Mouse (Mus musculus) heart, postnatal 25 days (tissue): ENCODE measurements around the gene Gm4787. TPM values are rescaled to one million over a fixed set of nuclear protein-coding genes. Genes with fewer than 3 reads are reported as not detected.
"Not testable (repeated sequence)": the region's sequence is repeated elsewhere in the genome, so short reads cannot be mapped to it uniquely, and the experiment has no call there.

Experiments used
- DNase-seq: peaks from one replicate; pipeline ENCODE4 v3.0.0; 2022; ENCODE audit warnings: low spot score
- intact Hi-C: fragments of 180-260 bp; cut with DNase I; formaldehyde crosslinking; loops from one replicate; pipeline ENCODE4 v1.15.1; 2025
- total RNA-seq, 2 experiments: library from RNA; stranded (reverse); gene quantifications; 2 replicates each; pipeline ENCODE4 v1.2.3; 2021

Gene Gm4787
- under 1 TPM; 0.22 to 0.42 TPM for total RNA-seq

GRCm38 (mm10) chr12:81379364-81379763, at the start of gene Gm4787:
Gene Gm4787, minus strand, starts transcription at chr12:81379464.
- DNase-seq, intact Hi-C loops: not testable (repeated sequence)

- intact Hi-C loops = no loop called here
- DNase-seq = no peak
Measured at GRCm38 (mm10) chr12:81421846-81422245, 42.6 kb upstream of the Gm4787 start, which contains the start of gene Adam4. Gene Adam4, minus strand, starts transcription at chr12:81421946.

- intact Hi-C loops = no loop called here
- no peak for DNase-seq
Measured at GRCm38 (mm10) chr12:81413211-81413610, 33.9 kb upstream of the Gm4787 start.

- intact Hi-C loops = no loop called here
Measured at GRCm38 (mm10) chr12:81408966-81409365, 29.7 kb upstream of the Gm4787 start.

GRCm38 (mm10) chr12:81402187-81402586, 22.9 kb upstream of the Gm4787 start:
- intact Hi-C loops = loop anchor here (1.0 kb wide), 1 partner anchor 203 kb away; no protein-coding TSS in a partner anchor
- DNase-seq = no peak

More at GRCm38 (mm10) chr12:81408966-81409365, 29.7 kb upstream of the Gm4787 start:
- DNase-seq = no peak

GRCm38 (mm10) chr12:81333841-81334240, 45.4 kb downstream of the Gm4787 start:
- intact Hi-C loops = no loop called here
- DNase-seq = no peak

- no peak for DNase-seq
- intact Hi-C loops = no loop called here
Measured at GRCm38 (mm10) chr12:81332875-81333421, 46.3 kb downstream of the Gm4787 start, which contains the start of gene Slc8a3. Gene Slc8a3, minus strand, starts transcription at chr12:81333180.

GRCm38 (mm10) chr12:81331937-81332874, 47.1 kb downstream of the Gm4787 start:
- DNase-seq = no peak

GRCm38 (mm10) chr12:81331046-81331638, 48.1 kb downstream of the Gm4787 start:
- intact Hi-C loops = no loop called here
- no peak for DNase-seq

More at GRCm38 (mm10) chr12:81331937-81332874, 47.1 kb downstream of the Gm4787 start:
- intact Hi-C loops = no loop called here

Other genes starting within 250 kb of the Gm4787 start
- under 1 TPM; 0.11 to 0.13 TPM for gene Slc8a3, start 46.3 kb downstream of the Gm4787 start, total RNA-seq
- gene Adam4, start 42.5 kb upstream of the Gm4787 start, total RNA-seq = under 1 TPM; 0.34 to 0.56 TPM
- 10 to 100 TPM; 57.0 to 61.5 TPM for gene Cox16, start 105.7 kb upstream of the Gm4787 start, total RNA-seq
- gene Gm20498, start 153.4 kb upstream of the Gm4787 start, total RNA-seq = 10 to 100 TPM; 42.3 to 46.7 TPM
- gene Synj2bp, start 153.4 kb upstream of the Gm4787 start, total RNA-seq = 10 to 100 TPM; 42.5 to 43.6 TPM
- gene Adam21, start 189.0 kb upstream of the Gm4787 start, total RNA-seq = under 1 TPM in 1 of 2 experiments, not detected in 1; 0.11 TPM
- 10 to 100 TPM; 12.0 TPM for gene Med6, start 215.5 kb upstream of the Gm4787 start, total RNA-seq